Mouse (Mus musculus): ENCODE results near the gene As3mt.

The As3mt gene

GRCm38 (mm10) chr19:46707296-46708151, at the start of gene As3mt:
TSS of gene As3mt (plus strand) at chr19:46707458.
- peak; percentile 66 to 72 for DNase-seq

- DNase-seq, result no peak
Observed at GRCm38 (mm10) chr19:46658348-46658747, 48.9 kb upstream of the As3mt start.

DNA sequence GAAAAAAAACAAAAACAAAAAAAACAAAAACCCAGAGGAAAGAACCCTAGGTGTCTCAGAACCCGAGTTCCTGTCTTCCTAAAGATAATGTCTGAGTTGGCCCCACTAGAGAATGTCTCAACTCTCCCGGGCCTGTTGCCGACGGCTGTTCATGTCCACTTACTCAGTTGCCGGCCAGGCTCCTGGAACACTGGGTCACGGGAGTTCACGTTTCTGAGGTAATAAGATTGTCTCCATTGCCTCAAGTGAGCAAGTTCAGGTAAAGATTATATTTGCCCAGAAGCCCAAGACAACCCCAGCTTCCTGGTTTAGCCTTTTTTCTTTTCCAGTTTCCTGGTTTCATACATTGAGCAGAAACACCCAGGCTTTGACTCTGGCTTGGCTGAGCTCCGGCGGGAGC, 48.4 kb upstream of the As3mt start:
- no peak for DNase-seq

DNA sequence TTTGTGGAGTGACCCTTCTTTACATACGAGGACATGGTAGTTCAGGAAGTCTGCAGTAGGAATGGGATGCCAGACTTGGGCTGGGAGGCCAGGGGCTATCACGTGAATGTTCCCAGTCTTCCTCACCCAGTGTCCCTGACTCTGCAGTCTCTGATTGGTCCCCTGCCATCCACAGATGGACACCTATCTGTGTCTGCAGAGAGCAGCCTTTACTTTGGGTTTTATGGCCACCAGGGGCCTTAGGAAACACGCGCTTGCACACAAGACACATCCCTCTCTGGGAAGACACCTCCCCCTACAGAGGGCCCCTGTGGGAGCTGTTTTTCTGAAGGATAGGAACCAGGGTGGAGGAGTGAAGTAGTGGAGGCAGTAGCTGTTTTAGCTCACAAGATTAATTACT, 45.7 kb upstream of the As3mt start:
- DNase-seq, result no peak

- DNase-seq, result no peak
Observed at GRCm38 (mm10) chr19:46662214-46662613, 45.0 kb upstream of the As3mt start.

DNA sequence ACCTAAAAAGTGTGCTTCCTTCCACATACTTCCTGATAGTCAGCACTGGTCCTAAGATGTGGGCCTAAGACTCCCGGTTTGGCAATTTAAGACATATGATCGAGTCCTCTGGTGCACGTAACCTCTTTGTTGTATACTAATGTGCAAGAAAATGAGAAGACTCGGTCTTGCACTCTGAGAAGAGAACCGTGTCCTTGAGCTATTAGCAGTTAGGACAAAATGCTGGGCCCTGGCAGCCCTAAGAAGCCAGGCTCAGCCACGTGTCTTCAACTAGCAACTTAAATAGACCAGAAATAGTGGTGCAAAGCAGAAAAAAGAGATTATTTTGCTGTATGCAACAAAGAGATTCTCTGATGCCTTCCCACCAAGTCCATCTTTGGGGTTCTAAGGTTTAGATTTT, 44.5 kb upstream of the As3mt start:
- no peak for DNase-seq

DNA sequence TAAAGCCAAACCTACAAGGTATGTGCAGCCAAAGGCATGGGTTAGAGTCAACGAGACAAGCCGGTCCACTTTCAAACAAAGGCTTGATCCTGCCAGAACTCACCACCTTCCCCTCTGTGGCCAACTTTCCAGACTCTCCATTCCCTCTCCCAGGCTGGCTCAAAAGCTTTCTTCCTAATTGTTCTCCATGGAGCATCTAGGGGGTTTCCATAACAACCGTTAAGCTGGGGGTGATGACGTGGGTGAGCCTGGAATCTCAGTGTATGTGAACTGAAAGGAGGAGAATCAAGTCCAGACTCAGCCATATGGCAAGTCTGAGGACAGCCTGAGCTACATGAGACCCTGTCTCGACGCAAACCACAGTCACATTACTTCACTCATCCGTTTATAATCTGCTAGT, 41.8 kb upstream of the As3mt start:
- DNase-seq, result no peak

DNA sequence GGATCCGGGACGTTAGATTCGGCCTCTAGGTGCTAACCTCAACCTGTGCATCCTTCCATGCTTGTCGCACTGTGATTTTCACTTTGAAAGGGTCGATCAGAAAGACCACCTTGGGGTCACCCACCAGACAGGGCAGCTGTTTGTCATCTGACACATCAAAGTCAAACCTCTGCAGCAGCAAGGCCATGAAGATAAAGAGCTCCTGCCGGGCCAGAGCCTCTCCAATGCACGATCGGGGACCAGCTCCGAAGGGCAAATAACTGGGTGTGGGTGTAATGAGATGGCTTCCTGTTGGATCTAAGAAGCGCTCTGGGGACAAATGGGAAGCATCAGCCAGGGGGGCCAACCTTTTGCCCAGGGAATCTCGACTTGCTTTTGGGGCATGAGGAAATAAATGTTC, 40.0 kb upstream of the As3mt start:
- no peak for DNase-seq

DNA sequence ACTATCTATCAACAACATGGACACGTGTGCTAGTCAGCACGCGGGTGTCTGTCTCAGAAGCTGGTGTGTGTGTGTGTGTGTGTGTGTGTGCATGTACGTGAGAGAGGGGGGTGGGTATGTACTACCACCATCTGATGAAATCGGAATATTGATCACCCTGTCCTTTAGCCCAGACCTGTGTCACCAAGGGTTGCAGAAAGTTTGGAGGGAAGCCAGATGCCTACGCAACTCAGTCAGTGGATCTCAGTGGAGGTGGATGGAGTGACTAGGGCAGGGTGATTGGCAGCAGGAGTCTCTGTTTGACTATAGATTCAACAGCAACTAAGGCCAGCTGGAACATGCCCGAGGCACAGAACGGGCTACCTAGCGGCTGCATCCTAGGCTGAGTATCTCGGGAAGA, 39.0 kb upstream of the As3mt start:
- DNase-seq, result no peak

- DNase-seq, result no peak
Observed at GRCm38 (mm10) chr19:46669802-46670201, 37.5 kb upstream of the As3mt start.

- peak; percentile 61 to 65 for DNase-seq
Observed at GRCm38 (mm10) chr19:46670691-46671090, 36.6 kb upstream of the As3mt start.

DNA sequence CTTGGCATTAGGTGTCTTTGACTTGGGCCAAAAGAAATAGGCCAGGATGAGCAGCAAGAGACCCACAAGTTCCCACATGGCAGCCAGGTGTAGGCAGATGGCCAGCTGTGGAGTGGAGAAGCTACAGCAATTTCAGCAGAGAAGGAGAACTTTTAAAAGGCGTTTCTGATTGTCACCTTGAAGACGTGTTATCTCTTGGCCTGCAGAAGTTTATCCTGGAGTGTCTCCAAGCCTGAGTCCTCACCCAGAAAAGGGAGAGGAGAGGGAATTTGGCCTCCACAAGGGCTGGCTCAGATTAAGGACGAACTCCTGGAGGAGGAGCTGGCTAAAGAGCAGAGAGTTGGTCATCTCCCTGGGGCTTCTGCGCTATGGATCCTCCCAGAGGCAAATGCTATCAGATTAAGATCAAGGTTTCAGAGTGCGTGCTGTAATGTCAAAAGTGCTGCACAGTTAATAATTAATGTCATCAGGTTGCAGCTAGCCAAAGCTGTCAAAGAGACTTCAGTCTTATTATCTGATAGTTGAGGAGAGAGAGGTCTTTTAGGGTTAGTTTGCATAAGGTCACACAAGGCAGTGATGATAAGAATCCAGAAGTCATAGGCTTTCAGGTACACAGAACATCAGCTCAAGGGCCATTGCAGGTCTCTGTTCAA, 34.4 kb upstream of the As3mt start, which contains the start of gene Cyp17a1:
TSS of gene Cyp17a1 (minus strand) at position 407 of the 653 bp plus-strand sequence.
- DNase-seq, result no peak

DNA sequence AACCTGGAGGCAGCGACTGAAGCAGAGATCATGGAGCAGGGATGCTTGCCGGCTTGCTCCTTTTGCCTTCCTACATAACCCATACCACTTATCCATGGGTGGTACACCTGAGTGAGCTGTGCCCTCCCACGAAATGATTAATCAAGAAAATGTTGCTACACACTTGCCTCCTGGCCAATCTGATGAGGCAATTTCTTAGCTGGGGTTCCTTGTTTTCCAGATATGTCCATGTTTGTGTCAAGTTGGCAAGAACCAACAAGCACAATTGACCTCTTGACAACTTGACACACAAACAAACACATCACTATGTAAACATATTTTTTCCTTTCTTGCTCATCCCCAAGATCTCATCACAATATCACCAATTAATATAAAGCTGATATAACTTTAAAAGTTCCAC, 31.6 kb upstream of the As3mt start:
- DNase-seq, result no peak

GRCm38 (mm10) chr19:46679720-46680383, 27.4 kb upstream of the As3mt start:
- DNase-seq, result no peak

DNA sequence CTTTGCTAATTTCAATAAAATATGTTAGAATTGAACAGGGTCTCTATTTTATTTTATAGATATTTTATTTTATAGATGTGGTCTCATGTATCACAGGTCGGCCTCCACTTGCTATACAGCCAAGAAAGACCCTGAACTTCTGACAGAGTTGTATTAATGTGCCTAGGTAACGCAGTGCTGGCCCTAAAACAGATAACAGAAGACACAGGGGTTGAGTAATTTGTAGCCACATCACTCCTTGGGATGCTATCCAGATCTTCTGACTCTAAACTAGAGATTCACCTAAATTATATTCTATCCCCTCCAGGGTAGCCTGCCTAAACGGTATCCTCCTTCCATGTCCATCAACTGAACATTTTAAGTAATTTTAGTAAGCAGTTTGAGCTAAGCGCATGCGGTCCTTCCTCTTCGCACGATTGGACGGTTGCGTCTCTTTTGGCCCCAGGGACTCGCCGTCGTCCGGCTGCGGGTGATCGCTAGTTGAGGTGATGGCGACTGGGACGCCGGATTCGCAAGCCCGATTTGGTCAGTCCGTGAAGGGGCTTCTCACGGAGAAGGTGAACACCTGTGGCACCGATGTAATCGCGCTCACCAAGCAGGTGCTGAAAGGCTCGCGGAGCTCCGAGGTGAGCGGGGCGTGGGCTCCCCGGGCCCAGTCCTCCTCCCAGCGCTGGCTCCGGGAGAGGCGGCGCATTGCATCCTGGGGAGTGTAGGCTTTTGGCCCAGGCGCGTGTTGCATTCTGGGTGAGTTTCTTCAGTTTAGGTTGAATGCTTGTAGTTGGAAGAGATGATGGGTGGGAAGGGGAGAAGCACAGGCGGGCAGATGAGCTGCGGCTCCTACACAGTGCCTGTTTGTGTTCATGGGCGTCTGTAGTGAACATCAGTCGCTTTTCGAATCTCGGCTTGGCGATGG, 17.5 kb upstream of the As3mt start, which contains the start of gene Borcs7:
TSS of gene Borcs7 (plus strand) at position 447 of the 913 bp plus-strand sequence.
- peak; percentile 94 to 97 for DNase-seq

DNA sequence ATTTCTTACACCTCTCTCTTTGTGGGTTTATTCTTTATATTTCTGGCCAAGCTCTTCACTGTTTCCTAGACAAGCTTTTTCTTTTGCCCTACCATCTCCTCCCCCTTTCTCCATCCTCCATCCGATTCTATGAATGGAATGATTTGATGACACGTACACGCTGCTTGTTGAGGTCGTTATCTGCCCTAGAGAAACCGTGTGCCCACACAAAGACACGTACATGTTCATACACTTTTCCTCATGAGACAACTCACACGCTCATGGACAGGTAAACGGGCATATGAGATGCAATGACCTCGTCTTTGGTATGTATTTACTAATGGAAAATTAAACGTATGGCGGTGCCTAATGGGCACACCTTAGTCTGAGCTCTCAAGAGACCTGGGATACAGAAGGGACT, 16.9 kb upstream of the As3mt start:
- no peak for DNase-seq

- no peak for DNase-seq
Observed at GRCm38 (mm10) chr19:46691078-46691477, 16.2 kb upstream of the As3mt start.

- DNase-seq, result no peak
Observed at GRCm38 (mm10) chr19:46693146-46693545, 14.1 kb upstream of the As3mt start.

DNA sequence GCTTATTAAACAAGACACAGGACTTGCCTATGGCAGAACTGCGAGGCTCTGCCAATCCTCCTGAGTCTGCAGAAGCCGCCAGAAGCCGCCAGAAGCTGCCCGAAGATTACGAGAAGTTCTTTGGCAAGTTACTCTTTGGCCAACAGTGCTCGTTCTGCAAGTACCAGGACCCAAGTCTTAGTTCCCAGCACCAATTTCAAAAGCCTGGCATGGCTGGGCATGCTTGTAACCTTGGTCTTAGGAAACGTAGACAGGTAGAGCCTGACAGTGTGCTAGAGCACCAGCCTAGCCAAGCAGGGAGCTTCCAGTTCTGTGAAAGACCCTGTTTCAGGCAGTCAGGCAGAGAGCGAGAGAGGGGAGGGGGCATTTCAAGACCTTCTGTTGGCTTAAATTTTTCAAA, 10.8 kb upstream of the As3mt start:
- no peak for DNase-seq

DNA sequence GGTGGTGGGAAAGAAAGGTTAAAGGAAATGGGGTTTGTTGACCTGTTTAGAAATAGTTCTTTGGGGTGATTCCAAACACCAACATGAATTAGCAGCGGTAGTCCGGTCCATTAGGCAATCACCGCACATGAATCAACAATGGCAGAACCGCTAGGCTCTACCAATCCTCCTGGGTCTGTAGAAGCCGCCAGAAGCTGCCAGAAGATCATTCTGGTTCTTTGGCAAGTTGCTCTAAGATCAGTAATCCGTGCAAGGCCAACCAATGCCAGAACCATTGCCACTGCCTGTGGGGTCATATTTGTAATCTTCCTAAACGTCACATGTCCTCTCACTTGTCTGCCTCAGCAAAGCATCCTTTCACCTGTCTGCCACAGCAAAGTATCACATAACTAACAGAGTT, 10.3 kb upstream of the As3mt start:
- DNase-seq, result no peak

DNA sequence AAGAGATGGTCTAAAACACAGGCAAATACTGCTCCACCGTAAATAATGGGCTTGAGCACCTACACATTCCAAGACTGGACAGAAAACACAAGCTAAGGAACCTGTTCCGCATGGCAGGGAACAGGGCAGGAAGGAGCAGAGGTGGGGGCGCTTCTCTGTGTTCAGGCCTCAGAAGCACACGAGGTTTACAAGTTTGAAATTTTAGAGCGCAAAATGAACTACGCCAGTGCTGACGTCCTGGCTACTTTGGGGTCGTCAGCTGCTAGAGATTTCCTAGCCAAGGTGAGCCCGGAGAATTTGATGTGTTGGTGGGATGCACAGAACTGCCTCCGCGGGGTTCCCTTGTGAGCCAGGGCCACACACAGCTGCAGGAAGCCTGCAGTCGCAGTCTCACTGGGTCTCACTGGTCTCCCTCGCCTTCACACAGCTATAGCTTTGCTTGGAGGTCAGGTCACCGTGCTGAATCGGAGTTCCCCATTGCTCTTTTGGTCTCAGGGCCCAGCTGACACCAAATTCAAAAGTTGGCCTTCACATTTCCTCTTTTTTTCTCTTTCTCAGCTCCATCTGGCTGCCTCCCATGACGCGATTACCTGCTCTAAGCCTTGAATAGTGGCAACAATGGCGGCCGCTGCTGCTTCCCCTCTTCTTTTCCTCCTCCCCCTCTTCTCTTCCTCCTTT, 9.3 kb upstream of the As3mt start:
- no peak for DNase-seq

DNA sequence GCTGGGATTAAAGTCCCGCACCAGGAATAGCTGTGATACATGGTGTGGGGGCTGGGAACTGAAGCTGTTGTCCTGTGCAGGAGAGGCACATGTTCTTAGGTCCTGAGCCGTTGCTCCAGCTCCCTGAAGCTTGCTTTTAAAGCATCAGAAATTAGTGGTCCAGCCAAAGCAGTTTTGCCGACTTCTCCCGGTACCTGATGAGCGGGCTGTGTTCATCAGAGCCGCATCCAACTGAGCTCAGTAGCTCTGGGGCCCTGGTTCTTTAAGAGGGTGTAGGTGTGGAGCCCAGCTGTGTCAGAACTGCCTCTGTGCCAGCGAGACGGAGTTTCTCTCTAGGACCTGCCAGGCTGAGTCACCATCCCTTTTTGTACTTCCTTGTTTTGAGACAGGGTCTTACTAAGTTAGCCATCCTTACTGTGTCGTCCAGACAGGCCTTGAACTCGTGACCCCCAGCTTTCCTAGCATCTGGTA, 8.2 kb upstream of the As3mt start:
- DNase-seq, result no peak
